Mouse (Mus musculus): ENCODE measurements around the gene Slc1a1.

Gene Slc1a1

DNA sequence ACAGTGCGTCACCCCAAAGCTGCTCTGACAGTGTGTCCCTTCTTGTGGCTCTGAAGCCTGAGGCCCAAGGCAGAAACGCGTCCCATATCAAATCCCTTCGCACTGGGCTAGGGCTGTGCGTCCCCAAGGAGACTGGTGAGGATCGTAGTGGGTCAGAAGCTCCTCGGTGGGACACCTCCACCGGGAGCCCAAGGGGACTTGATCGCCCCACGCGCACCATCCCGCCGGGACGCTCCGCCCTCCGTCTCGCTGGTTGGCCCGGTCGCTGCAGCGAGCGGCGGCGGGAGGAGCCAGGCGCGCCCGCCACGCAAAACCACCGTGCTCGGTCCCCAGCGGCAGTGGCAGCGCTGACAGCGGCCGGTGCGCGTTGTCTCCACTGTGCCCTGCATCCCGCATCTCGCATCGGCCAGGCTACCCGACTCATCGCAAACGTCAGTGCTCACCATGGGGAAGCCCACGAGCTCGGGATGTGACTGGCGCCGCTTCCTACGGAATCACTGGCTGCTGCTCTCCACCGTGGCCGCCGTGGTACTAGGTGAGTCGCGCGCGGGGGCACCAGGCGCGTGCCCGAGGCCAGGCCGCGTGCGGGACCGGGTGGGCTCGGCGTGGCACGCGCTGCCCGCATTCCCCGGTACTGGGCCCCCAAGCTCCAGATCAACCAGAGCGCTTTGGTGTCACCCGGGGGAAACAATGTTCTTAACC, at the start of gene Slc1a1:
Gene Slc1a1 (plus strand): TSS at position 252 of the 702 bp plus-strand sequence.
- no peak for DNase-seq (ENCODE audit: low read depth, low spot score)

GRCm38 (mm10) chr19:28790196-28790595, 44.7 kb upstream of the Slc1a1 start:
- DNase-seq (ENCODE audit: low read depth, low spot score) = no peak

- DNase-seq (ENCODE audit: low read depth, low spot score) = no peak
Measured at GRCm38 (mm10) chr19:28793307-28793706, 41.5 kb upstream of the Slc1a1 start.

DNA sequence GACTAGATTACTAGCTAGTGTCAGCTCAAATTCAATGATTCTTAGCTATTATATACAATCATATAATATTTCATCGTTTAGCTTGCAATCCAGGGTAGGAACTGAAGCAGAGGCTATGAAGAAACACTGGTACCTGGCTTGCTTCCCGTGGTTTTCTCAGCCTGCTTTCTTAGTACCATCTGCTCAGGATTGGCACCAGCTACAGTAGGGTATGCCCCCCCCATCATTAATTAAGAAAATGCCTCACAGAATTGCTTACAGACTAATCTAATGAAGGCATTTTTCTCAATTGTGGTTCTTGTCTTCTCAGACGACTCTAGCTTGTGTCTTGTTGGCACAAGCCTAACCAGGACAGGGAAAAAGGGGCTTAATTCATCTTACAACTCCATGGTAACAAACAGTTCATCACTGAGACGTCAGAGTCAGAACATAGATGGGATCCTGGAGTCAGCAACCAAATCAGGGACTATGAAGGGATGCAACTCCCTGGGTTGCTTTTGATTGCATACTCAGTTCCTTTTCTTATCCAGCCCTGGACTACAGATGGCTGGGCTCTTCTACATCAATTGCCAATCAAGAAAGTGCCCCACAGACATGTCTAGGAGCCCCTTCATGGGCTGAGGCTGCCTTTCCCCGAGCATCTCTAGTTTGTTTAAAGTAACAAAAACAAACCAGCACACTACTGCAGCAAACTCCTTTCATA, 38.6 kb upstream of the Slc1a1 start:
- DNase-seq (ENCODE audit: low read depth, low spot score) = no peak

GRCm38 (mm10) chr19:28796966-28797365, 37.9 kb upstream of the Slc1a1 start:
- DNase-seq (ENCODE audit: low read depth, low spot score) = no peak

DNA sequence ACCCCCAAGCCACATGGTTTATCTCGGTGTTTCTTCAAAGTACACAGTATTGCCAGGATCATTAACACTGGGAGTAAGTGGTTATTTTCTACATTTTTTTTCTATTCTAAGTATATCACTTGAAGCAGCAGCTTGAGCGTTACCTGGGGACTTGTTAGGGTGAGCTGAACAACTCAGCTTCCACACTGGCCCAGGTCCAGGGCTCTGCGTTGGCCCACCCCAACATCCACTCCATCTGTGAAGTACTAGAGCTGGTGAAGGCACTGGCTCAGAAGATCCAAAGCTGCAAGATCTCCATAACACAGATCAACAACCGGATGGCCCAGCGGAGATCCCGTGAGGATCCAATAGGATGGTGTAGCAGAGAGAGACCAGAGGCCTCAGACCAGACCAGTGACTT, 37.2 kb upstream of the Slc1a1 start:
- DNase-seq (ENCODE audit: low read depth, low spot score) = no peak

DNA sequence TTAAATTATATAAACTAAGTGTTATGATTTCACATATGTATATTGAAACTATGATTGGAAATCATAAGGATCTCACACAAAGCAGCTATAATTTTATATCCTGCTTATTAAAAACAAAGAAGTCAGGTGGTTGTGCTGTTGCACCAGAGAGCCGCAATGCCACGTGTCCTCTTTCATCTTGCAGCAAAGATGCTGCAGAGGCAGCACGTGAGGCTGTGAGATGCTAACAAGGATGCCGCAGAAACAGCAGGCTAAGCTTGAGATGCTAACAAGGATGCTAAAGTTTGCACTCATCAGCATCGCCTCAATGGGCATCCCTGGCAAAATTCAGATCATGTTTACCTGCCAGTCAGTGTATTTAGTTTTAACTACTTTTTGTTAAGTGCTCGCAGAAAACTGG, 34.4 kb upstream of the Slc1a1 start:
- DNase-seq (ENCODE audit: low read depth, low spot score) = no peak

- no peak for DNase-seq (ENCODE audit: low read depth, low spot score)
Measured at GRCm38 (mm10) chr19:28806276-28806675, 28.6 kb upstream of the Slc1a1 start.

DNA sequence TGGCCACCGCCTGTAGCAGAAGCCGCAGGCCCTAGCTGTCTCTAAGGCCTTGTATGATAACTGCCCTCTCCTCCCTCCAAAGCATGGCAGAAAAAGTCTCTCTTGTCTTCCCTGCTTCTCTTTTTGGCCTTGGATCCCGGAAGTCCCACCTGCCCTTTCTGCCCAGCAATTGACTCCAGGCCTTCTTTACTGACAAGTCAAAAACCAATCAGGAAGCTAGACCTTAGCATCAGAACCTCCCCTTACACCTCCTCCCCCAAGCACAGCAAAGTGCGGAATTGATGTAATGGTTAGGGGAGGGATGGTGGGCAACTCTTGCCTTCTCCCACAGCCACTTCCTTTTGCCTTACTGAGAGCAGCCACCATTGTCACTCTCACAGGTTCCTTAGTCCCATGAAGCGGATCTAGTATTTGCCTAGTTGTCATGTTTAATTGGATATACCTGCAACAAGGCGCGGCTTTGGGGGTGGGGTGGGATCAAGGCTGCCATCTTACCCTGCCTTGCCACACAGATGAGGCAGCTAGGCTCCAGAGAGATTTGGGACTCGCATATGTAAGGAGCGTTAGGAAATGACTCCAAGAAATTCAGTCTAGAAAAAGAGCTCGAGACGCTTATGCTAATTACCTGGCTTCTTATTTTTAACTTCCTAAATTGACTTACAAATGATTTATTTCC, 27.9 kb upstream of the Slc1a1 start:
- DNase-seq (ENCODE audit: low read depth, low spot score) = no peak

DNA sequence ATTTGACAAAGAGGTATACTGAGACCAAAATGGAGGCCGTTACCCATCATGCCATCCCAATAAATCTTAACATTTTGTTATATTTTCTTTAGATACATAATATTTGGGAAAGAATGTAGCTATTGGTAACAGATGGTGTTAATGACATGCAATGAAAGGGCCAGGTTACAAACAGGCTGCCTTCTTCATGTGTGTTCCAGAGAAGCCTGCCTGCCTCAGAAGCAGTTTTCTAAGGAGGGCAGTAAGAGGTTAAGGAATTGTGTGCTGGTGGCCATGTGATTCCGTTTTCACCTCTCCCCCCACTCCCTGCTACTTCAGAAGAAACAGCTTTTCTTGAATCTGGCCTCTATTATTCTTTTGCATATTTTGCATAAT, 27.4 kb upstream of the Slc1a1 start:
- no peak for DNase-seq (ENCODE audit: low read depth, low spot score)

- no peak for DNase-seq (ENCODE audit: low read depth, low spot score)
Measured at GRCm38 (mm10) chr19:28818286-28818685, 16.6 kb upstream of the Slc1a1 start.

GRCm38 (mm10) chr19:28827697-28828328, 7.0 kb upstream of the Slc1a1 start:
- no peak for DNase-seq (ENCODE audit: low read depth, low spot score)

DNA sequence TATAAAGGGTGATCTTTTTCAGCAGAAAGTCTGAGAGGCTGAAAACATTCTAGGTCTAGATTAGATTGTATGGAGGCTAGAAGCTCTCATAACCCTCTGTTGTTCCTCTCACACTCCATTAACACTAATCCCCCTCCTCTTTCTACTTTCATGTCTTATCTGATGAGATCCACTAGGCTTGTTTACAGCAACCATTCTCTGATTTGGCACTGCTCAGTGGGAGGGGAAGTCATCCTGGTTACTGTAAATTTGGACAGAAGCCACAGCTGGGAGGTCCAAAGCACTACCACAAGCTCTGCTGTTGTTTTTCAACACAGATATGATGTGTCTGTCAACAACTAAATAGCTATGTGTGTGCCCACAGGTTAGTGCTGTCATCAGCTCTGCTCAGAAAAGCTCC, 3.5 kb upstream of the Slc1a1 start:
- DNase-seq (ENCODE audit: low read depth, low spot score) = no peak

GRCm38 (mm10) chr19:28832605-28833004, 2.2 kb upstream of the Slc1a1 start:
- no peak for DNase-seq (ENCODE audit: low read depth, low spot score)

GRCm38 (mm10) chr19:28834388-28834787, 461 bp upstream of the Slc1a1 start:
- no peak for DNase-seq (ENCODE audit: low read depth, low spot score)

DNA sequence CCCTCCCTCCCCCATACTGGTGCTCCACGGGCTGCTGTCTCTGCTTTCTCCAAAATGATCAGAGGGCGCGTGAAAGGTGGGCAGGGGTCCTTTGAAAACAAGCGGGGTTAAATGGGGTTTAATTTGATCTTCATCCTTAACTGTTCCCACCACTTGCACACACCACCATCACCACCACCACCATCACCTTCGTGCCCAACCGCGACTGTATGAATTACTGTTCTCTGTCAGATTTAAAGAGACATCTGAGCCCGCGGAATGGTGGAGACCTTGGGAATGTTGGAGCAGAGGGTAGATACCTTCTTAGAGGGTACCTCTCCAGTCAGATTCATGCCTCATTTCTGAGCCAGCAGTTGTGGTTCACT, 633 bp downstream of the Slc1a1 start:
- DNase-seq (ENCODE audit: low read depth, low spot score) = no peak

- no peak for DNase-seq (ENCODE audit: low read depth, low spot score)
Measured at GRCm38 (mm10) chr19:28836116-28836515, 1.3 kb downstream of the Slc1a1 start.

GRCm38 (mm10) chr19:28836651-28837410, 2.0 kb downstream of the Slc1a1 start:
- DNase-seq (ENCODE audit: low read depth, low spot score) = no peak

DNA sequence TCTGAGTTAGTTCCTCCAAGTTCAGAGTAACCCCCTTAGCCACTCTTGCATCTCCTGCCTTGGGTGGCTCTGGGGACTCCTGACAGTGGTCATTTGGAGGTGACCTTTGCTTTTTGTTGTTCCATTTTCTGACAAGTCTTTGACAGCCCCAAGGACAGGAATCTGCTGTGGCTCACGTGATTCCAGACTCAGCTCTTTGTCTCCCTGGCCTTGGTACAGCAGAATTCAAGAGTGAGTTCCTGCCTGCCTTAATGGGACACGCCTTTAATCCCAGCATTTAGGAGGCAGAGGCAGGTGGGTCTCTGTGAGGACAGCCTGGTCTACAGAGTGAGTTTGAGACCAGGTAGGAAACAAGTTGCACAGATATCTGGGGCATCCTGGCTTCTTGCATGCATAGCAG, 3.9 kb downstream of the Slc1a1 start:
- no peak for DNase-seq (ENCODE audit: low read depth, low spot score)

GRCm38 (mm10) chr19:28844946-28845710, 10.3 kb downstream of the Slc1a1 start:
- DNase-seq (ENCODE audit: low read depth, low spot score) = no peak

DNA sequence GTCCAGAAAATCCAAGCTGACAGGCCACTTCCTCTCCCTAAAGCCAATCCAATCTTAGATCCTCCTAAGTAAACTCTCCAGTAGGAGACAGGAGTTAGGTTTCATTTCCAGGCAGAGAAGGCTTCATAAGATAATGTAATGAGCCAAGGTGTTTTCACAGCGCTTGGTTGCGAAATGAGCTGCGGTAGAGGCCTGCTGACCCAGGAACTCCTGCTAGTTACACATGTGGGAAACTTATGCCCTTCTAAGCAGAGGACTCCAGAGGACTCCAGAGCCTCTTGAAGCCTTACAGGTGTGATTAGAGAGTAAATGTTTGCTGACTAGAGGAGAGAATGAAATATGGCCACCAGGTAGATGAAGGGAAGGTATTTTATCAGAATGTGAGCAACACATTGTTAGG, 15.7 kb downstream of the Slc1a1 start:
- no peak for DNase-seq (ENCODE audit: low read depth, low spot score)

Measured in c-Kit-negative CD71-positive TER-119-positive erythroid progenitor cells, embryonic 14.5 days (primary cell).